Mouse (Mus musculus): ENCODE measurements around the gene Prkn.

Prkn gene

GRCm38 (mm10) chr17:11414288-11414687 is 574.1 kb downstream of the Prkn start:
- DNase-seq: no peak

- no peak for DNase-seq
Measured at GRCm38 (mm10) chr17:11417150-11417549, 577.0 kb downstream of the Prkn start.

GRCm38 (mm10) chr17:11419484-11419883 is 579.3 kb downstream of the Prkn start:
- DNase-seq: no peak

- peak; percentile 10 for DNase-seq
Measured at GRCm38 (mm10) chr17:11420839-11421238, 580.7 kb downstream of the Prkn start.

GRCm38 (mm10) chr17:11421264-11421940 is 581.2 kb downstream of the Prkn start:
- DNase-seq: no peak

- no peak for DNase-seq
Measured at GRCm38 (mm10) chr17:11431323-11431722, 591.1 kb downstream of the Prkn start.

- DNase-seq: no peak
Measured at GRCm38 (mm10) chr17:11432593-11432992, 592.4 kb downstream of the Prkn start.

GRCm38 (mm10) chr17:11462721-11463120 is 622.5 kb downstream of the Prkn start:
- DNase-seq: no peak

- DNase-seq: no peak
Measured at GRCm38 (mm10) chr17:11466095-11466494, 625.9 kb downstream of the Prkn start.

- DNase-seq: no peak
Measured at GRCm38 (mm10) chr17:11468624-11469023, 628.4 kb downstream of the Prkn start.

- DNase-seq: no peak
Measured at GRCm38 (mm10) chr17:11483032-11483431, 642.8 kb downstream of the Prkn start.

- DNase-seq: no peak
Measured at GRCm38 (mm10) chr17:11490051-11490450, 649.9 kb downstream of the Prkn start.

- DNase-seq: no peak
Measured at GRCm38 (mm10) chr17:11502556-11502955, 662.4 kb downstream of the Prkn start.

GRCm38 (mm10) chr17:11504496-11504895 is 664.3 kb downstream of the Prkn start:
- DNase-seq: no peak

GRCm38 (mm10) chr17:11507082-11507481 is 666.9 kb downstream of the Prkn start:
- DNase-seq: peak; percentile 20

- DNase-seq: no peak
Measured at GRCm38 (mm10) chr17:11510081-11510480, 669.9 kb downstream of the Prkn start.

- no peak for DNase-seq
Measured at GRCm38 (mm10) chr17:11514032-11514761, 674.0 kb downstream of the Prkn start.

- DNase-seq: no peak
Measured at GRCm38 (mm10) chr17:11515619-11516018, 675.4 kb downstream of the Prkn start.

- DNase-seq: no peak
Measured at GRCm38 (mm10) chr17:11516165-11516564, 676.0 kb downstream of the Prkn start.

- no peak for DNase-seq
Measured at GRCm38 (mm10) chr17:11532066-11532465, 691.9 kb downstream of the Prkn start.

- DNase-seq: no peak
Measured at GRCm38 (mm10) chr17:11532748-11533147, 692.6 kb downstream of the Prkn start.

GRCm38 (mm10) chr17:11533835-11534234 is 693.7 kb downstream of the Prkn start:
- DNase-seq: no peak

- no peak for DNase-seq
Measured at GRCm38 (mm10) chr17:11538826-11539225, 698.6 kb downstream of the Prkn start.

GRCm38 (mm10) chr17:11541928-11542623 is 701.9 kb downstream of the Prkn start:
- no peak for DNase-seq
